1 mouse cellular context compared by ENCODE assay signal in the genomic region with DNA sequence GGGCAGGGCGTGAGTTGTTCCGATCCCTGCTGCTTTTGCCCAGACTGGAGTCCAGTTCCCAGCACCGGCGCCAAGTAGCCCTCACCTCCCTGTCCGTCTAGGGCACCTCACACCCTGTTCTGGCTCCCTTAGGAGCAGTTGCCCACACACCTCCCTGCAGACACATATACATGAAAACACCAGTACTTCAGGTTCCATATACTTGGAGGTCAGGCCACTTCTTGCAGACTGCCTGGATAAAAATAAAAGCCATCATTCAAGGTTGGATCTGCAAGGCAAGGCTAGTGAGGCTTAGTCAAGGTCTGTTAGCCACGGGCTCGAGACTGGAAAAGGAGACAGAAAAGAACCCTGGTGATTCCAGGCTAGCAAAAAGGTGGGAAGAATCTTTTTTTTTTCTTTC.
TF ChIP-seq lines count a peak whose summit lies in the region.

No protein-coding gene starts in this region.

TF ChIP-seq in myocyte, 11 proteins besides CTCF, POLR2A, EP300 and RAD21 (continued from another document):
- TF ChIP-seq MYOG (IDR thresholded peaks at IDR 0.05; ENCODE audit: control insufficient read depth in 1 of 3, insufficient read depth in 1 of 3, insufficient read length in 2 of 3, low read depth in 2 of 3) (no peak), USF1 (IDR thresholded peaks at IDR 0.05; ENCODE audit: low read depth) (no peak), POLR2AphosphoS2 (IDR thresholded peaks at IDR 0.05; ENCODE audit: insufficient read length, low read depth) (peak; percentile 67), MYOD1 (IDR thresholded peaks at IDR 0.05; ENCODE audit: control insufficient read depth in 1 of 3, insufficient read length in 2 of 3, low read depth in 2 of 3) (no peak), REST (IDR thresholded peaks at IDR 0.05; ENCODE audit: insufficient read depth, insufficient read length) (no peak)
